Mouse (Mus musculus) lung, adult 2 months (tissue): ENCODE data around the gene Ethe1.

Experiments used
- CTCF ChIP-seq: fragments of 200-500 bp; IDR thresholded peaks from 2 replicates; pipeline ENCODE4 v1.5.1; 2011; ENCODE audit warnings: mild to moderate bottlenecking, low read length, control low read depth; ENCODE audit not compliant: insufficient read depth
- POLR2A ChIP-seq: fragments of 200-500 bp; IDR thresholded peaks from 2 replicates; pipeline ENCODE4 v1.6.1; 2011; ENCODE audit warnings: low read depth, mild to moderate bottlenecking, control low read depth, low read length, borderline replicate concordance; ENCODE audit errors: extremely low read depth

GRCm38 (mm10) chr7:24653681-24654080 lies 66.3 kb downstream of the Ethe1 start:
- TF ChIP-seq CTCF (peak; percentile 96), POLR2A (no peak)
